Mouse (Mus musculus) spleen, adult 2 months (tissue): Measurements from ENCODE around the gene Rab4a.

ENCODE experiments used
- CTCF ChIP-seq: fragments of 200-500 bp; IDR thresholded peaks from 2 replicates; pipeline ENCODE4 v1.5.1; 2011; ENCODE audit warnings: mild to moderate bottlenecking, inconsistent platforms; ENCODE audit not compliant: insufficient read depth, insufficient read length, insufficient replicate concordance; ENCODE audit errors: extremely low read depth
- POLR2A ChIP-seq: fragments of 200-500 bp; IDR thresholded peaks from 2 replicates; pipeline ENCODE4 v1.6.1; 2011; ENCODE audit warnings: low read depth, low read length, inconsistent platforms

DNA sequence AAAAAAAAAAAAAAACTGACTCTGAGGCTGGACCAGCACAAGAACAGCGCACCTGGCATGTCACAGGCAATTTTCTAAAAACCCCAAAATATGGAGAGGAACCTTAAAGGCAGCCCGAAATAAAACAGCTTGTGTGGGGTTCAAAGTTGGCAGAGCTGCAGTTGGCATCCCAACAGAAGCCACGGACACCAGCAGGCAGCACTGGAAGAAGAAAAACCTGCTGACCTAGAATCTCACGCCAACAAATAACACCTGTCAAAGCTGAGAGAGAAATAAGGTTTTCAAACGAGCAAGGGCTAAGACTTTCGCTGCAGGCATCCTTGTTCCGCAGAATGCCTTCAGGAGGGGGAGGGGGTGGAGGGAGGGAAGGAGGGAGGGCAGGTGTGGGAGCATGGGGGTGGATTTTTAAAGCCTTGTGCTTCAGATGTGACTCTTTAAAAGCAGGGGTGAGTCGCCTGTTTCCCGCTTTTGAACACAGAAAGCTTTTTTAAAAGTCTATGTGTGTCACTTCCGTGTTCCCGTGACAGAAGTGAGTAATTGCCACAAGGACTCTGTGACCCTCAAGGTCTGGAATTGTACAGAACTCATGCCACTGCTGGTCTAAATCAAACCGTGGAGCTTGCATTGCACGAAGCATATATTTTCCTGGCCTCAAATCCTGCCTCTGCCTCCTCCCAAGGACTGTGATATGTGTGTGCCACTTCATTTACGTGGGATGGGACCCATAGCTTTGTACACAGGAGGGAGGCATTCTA is 17.2 kb upstream of the Rab4a start:
- TF ChIP-seq POLR2A = no peak
- no peak for TF ChIP-seq CTCF
